Mouse (Mus musculus) neural tube, embryonic 13.5 days (tissue): ENCODE data around the gene Asgr1. TPM values are rescaled to one million over a fixed set of nuclear protein-coding genes. Genes with fewer than 3 reads are reported as not detected.

Source experiments
- microRNA counts: library from miRNA; unstranded; fragments of <30 nt; microRNA quantifications from one replicate; lab custom pipeline; 2016
- microRNA-seq: library from miRNA; unstranded; fragments of <30 nt; microRNA quantifications from one replicate; pipeline ENCODE4, GENCODE M21; 2016
- polyA plus RNA-seq: library from polyadenylated mRNA; unstranded; fragments of >200 nt; fragmentation: Nextera tagmentation; extraction: Ambion mirVana; gene quantifications from 2 replicates; pipeline ENCODE4 v1.2.1, GENCODE M21; 2015

Gene Asgr1
- polyA plus RNA-seq, 1 experiment from 2014 or later, result 2.6 TPM

MicroRNA genes within 50 kb of the gene (microRNA counts, 519-probe panel; counts per million panel counts)
- not detected for microRNA mmu-miR-324-3p (lab: Ali Mortazavi, UCI)
- microRNA mmu-miR-324-5p (lab: Ali Mortazavi, UCI), result 3,891 counts per million, percentile 61 among the panel's probes with 10 or more counts

Small RNAs within 50 kb of the gene (microRNA-seq; reads per million reads assigned to microRNA genes)
- 1,875 reads per million, percentile 85 among the genes with 10 or more reads in this experiment for gene Mir324

Other genes with a start within 250 kb of the Asgr1 start
- 0.74 and 1.4 TPM in 2 replicates for gene Tmem102, start 248.5 kb upstream of the Asgr1 start, polyA plus RNA-seq
- gene Gm39566, start 238.8 kb upstream of the Asgr1 start, polyA plus RNA-seq, result not detected in 2 replicates
- gene Spem2, start 235.6 kb upstream of the Asgr1 start, polyA plus RNA-seq, result not detected in 2 replicates
- gene Spem1, start 231.9 kb upstream of the Asgr1 start, polyA plus RNA-seq, result 0.43 and 0.98 TPM in 2 replicates
- 17.1 and 18.1 TPM in 2 replicates for gene Nlgn2, start 216.3 kb upstream of the Asgr1 start, polyA plus RNA-seq
- 321 and 416 TPM in 2 replicates for gene Tmem256, start 215.6 kb upstream of the Asgr1 start, polyA plus RNA-seq
- 62.5 and 65.6 TPM in 2 replicates for gene Plscr3, start 207.7 kb upstream of the Asgr1 start, polyA plus RNA-seq
- 0.29 and 0.51 TPM in 2 replicates for gene Tnk1, start 195.4 kb upstream of the Asgr1 start, polyA plus RNA-seq
- gene Tmem95, start 176.1 kb upstream of the Asgr1 start, polyA plus RNA-seq, result not detected in 2 replicates
- gene Kctd11, start 172.7 kb upstream of the Asgr1 start, polyA plus RNA-seq, result 2.0 and 3.3 TPM in 2 replicates
- gene Acap1, start 158.5 kb upstream of the Asgr1 start, polyA plus RNA-seq, result 0.28 and 0.80 TPM in 2 replicates
- gene 2810408A11Rik, start 153.1 kb upstream of the Asgr1 start, polyA plus RNA-seq, result 10.9 and 11.7 TPM in 2 replicates
- gene Neurl4, start 153.0 kb upstream of the Asgr1 start, polyA plus RNA-seq, result 13.8 and 20.5 TPM in 2 replicates
- 60.4 and 76.5 TPM in 2 replicates for gene Gps2, start 140.2 kb upstream of the Asgr1 start, polyA plus RNA-seq
- gene Eif5a, start 132.1 kb upstream of the Asgr1 start, polyA plus RNA-seq, result 1,157 and 1,178 TPM in 2 replicates
- 4.7 and 5.0 TPM in 2 replicates for gene Ybx2, start 118.3 kb upstream of the Asgr1 start, polyA plus RNA-seq
- gene Slc2a4, start 105.9 kb upstream of the Asgr1 start, polyA plus RNA-seq, result 3.6 and 6.4 TPM in 2 replicates
- gene Cldn7, start 89.3 kb upstream of the Asgr1 start, polyA plus RNA-seq, result 0.33 and 1.7 TPM in 2 replicates
- gene Ctdnep1, start 72.9 kb upstream of the Asgr1 start, polyA plus RNA-seq, result 21.5 and 22.5 TPM in 2 replicates
- gene Elp5, start 71.6 kb upstream of the Asgr1 start, polyA plus RNA-seq, result 160 and 162 TPM in 2 replicates
- 679 and 746 TPM in 2 replicates for gene Gabarap, start 62.9 kb upstream of the Asgr1 start, polyA plus RNA-seq
- gene Phf23, start 58.3 kb upstream of the Asgr1 start, polyA plus RNA-seq, result 74.2 and 76.3 TPM in 2 replicates
- gene Dvl2, start 53.5 kb upstream of the Asgr1 start, polyA plus RNA-seq, result 26.7 and 28.8 TPM in 2 replicates
- 58.2 and 60.9 TPM in 2 replicates for gene Acadvl, start 38.7 kb upstream of the Asgr1 start, polyA plus RNA-seq
- 23.1 and 23.5 TPM in 2 replicates for gene Dlg4, start 37.1 kb upstream of the Asgr1 start, polyA plus RNA-seq
- gene Asgr2, start 38.6 kb downstream of the Asgr1 start, polyA plus RNA-seq, result 0.39 TPM in 1 of 2 replicates, not detected in the other
- 0.21 and 0.39 TPM in 2 replicates for gene Mgl2, start 76.2 kb downstream of the Asgr1 start, polyA plus RNA-seq
- gene Clec10a, start 102.1 kb downstream of the Asgr1 start, polyA plus RNA-seq, result 0.55 and 0.64 TPM in 2 replicates
- gene Slc16a11, start 158.7 kb downstream of the Asgr1 start, polyA plus RNA-seq, result 3.0 and 3.4 TPM in 2 replicates
- gene Slc16a13, start 167.0 kb downstream of the Asgr1 start, polyA plus RNA-seq, result 14.7 and 15.8 TPM in 2 replicates
- gene Bcl6b, start 175.7 kb downstream of the Asgr1 start, polyA plus RNA-seq, result 6.0 and 6.1 TPM in 2 replicates
- 161 and 174 TPM in 2 replicates for gene 0610010K14Rik, start 183.8 kb downstream of the Asgr1 start, polyA plus RNA-seq
- 17.0 and 18.3 TPM in 2 replicates for gene Gm21988, start 185.7 kb downstream of the Asgr1 start, polyA plus RNA-seq
- gene Rnasek, start 185.8 kb downstream of the Asgr1 start, polyA plus RNA-seq, result 362 and 382 TPM in 2 replicates
- 2.5 and 2.6 TPM in 2 replicates for gene Alox12, start 201.3 kb downstream of the Asgr1 start, polyA plus RNA-seq